Mouse (Mus musculus) spleen, adult 2 months (tissue): Measurements from ENCODE around the gene Lrrc8c. TPM values are rescaled to one million over a fixed set of nuclear protein-coding genes. Genes with fewer than 3 reads are reported as not detected.

ENCODE experiments used
- DNase-seq, 2 experiments: peaks; one replicate each; pipeline versions ENCODE4 v3.0.0 to v3.0.0-alpha.2; 2012 to 2021; ENCODE audit warnings: low spot score in 2 of 2, low read depth in 1 of 2
- H3K27ac ChIP-seq: fragments of 200-500 bp; 2 replicates; pipeline ENCODE4 v1.5.1; 2012; ENCODE audit warnings: low read length, inconsistent platforms; ENCODE audit not compliant: insufficient read depth
- H3K27me3 ChIP-seq: fragments of 200-500 bp; 2 replicates; pipeline ENCODE4 v1.6.1; 2012; ENCODE audit warnings: mild to moderate bottlenecking, moderate library complexity, low read length, inconsistent platforms; ENCODE audit not compliant: control insufficient read depth, insufficient read depth
- H3K36me3 ChIP-seq: fragments of 200-500 bp; 2 replicates; pipeline ENCODE4 v1.6.1; 2012; ENCODE audit warnings: mild to moderate bottlenecking, low read length, inconsistent platforms; ENCODE audit not compliant: control insufficient read depth, insufficient read depth
- H3K4me1 ChIP-seq: fragments of 200-500 bp; 2 replicates; pipeline ENCODE4 v1.6.1; 2011; ENCODE audit warnings: inconsistent platforms; ENCODE audit not compliant: control insufficient read depth, insufficient read depth, insufficient read length
- H3K4me3 ChIP-seq: fragments of 200-500 bp; 2 replicates; pipeline ENCODE4 v1.5.1; 2011; ENCODE audit warnings: mild to moderate bottlenecking, inconsistent platforms; ENCODE audit not compliant: insufficient read depth, insufficient read length; ENCODE audit errors: extremely low read depth
- CTCF ChIP-seq: fragments of 200-500 bp; IDR thresholded peaks from 2 replicates; pipeline ENCODE4 v1.5.1; 2011; ENCODE audit warnings: mild to moderate bottlenecking, inconsistent platforms; ENCODE audit not compliant: insufficient read depth, insufficient read length, insufficient replicate concordance; ENCODE audit errors: extremely low read depth
- POLR2A ChIP-seq: fragments of 200-500 bp; IDR thresholded peaks from 2 replicates; pipeline ENCODE4 v1.6.1; 2011; ENCODE audit warnings: low read depth, low read length, inconsistent platforms
- WGBS: fragments of 180-500 bp; shearing (Covaris S2); methylation state at CpG from one replicate; pipeline ENCODE4 v1.1.7; 2018; 5-methylcytosine and 5-hydroxymethylcytosine counted together
- polyA plus RNA-seq: library from polyadenylated mRNA; depleted of rRNA; stranded (reverse); fragments of >200 nt; gene quantifications from 2 replicates; pipeline ENCODE4 v1.2.3, GENCODE M21; 2012

Lrrc8c gene
- polyA plus RNA-seq, 1 experiment = 33.9 TPM

- H3K27me3 ChIP-seq = no peaks in the 10 kb centered on the region
- H3K4me3 ChIP-seq = no peak overlapping the region
- H3K4me1 ChIP-seq = 0 out of 2 replicates have a peak, but pooled peaks cover 2% of the 10 kb centered on the region
- H3K36me3 ChIP-seq = peaks cover 4% of the 10 kb centered on the region
- no peak overlapping the region for H3K27ac ChIP-seq
- WGBS = 89% methylated on average over 4 of the region's 4 CpGs
- TF ChIP-seq POLR2A (no peak), CTCF (no peak)
- no peak for DNase-seq
Measured at GRCm38 (mm10) chr5:105565824-105566223, 46.6 kb downstream of the Lrrc8c start.

GRCm38 (mm10) chr5:105566852-105567412, 47.7 kb downstream of the Lrrc8c start:
- Histone ChIP-seq H3K36me3 (peaks cover 4% of the 10 kb centered on the region), H3K27me3 (no peaks in the 10 kb centered on the region), H3K4me1 (0 out of 2 replicates have a peak, but pooled peaks cover 2% of the 10 kb centered on the region), H3K4me3 (no peak overlapping the region), H3K27ac (no peak overlapping the region)
- WGBS = 85% methylated on average over 7 of the region's 7 CpGs
- TF ChIP-seq CTCF (no peak), POLR2A (no peak)
- DNase-seq = no peak

- H3K27ac ChIP-seq = no peak overlapping the region
- WGBS = 73% methylated on average over 6 of the region's 6 CpGs
Measured at GRCm38 (mm10) chr5:105568043-105568747, 49.0 kb downstream of the Lrrc8c start.

GRCm38 (mm10) chr5:105569168-105569567, 50.0 kb downstream of the Lrrc8c start:
- DNase-seq = no peak
- TF ChIP-seq POLR2A (no peak), CTCF (no peak)
- Histone ChIP-seq H3K36me3 (peaks cover 4% of the 10 kb centered on the region), H3K4me1 (0 out of 2 replicates have a peak, but pooled peaks cover 2% of the 10 kb centered on the region), H3K4me3 (no peak overlapping the region), H3K27ac (no peak overlapping the region), H3K27me3 (no peaks in the 10 kb centered on the region)
- WGBS = 84% methylated on average over 2 of the region's 2 CpGs

More at GRCm38 (mm10) chr5:105568043-105568747, 49.0 kb downstream of the Lrrc8c start:
- Histone ChIP-seq H3K36me3 (peaks cover 4% of the 10 kb centered on the region), H3K4me3 (no peak overlapping the region), H3K4me1 (0 out of 2 replicates have a peak, but pooled peaks cover 2% of the 10 kb centered on the region), H3K27me3 (no peaks in the 10 kb centered on the region)
- no peak for DNase-seq
- no peak for TF ChIP-seq POLR2A
- TF ChIP-seq CTCF = no peak

- WGBS = 92% methylated on average over 5 of the region's 5 CpGs
- H3K4me1 ChIP-seq = 0 out of 2 replicates have a peak, but pooled peaks cover 2% of the 10 kb centered on the region
- no peaks in the 10 kb centered on the region for H3K27me3 ChIP-seq
- H3K4me3 ChIP-seq = no peak overlapping the region
- DNase-seq = no peak
- H3K36me3 ChIP-seq = peaks cover 2% of the 10 kb centered on the region; the same call in 1 of the 2 replicates
- TF ChIP-seq POLR2A (no peak), CTCF (no peak)
- no peak overlapping the region for H3K27ac ChIP-seq
Measured at GRCm38 (mm10) chr5:105572160-105572692, 53.0 kb downstream of the Lrrc8c start.

GRCm38 (mm10) chr5:105572876-105573275, 53.7 kb downstream of the Lrrc8c start:
- Histone ChIP-seq H3K27me3 (no peaks in the 10 kb centered on the region), H3K4me3 (no peak overlapping the region), H3K36me3 (peaks cover 2% of the 10 kb centered on the region; the same call in 1 of the 2 replicates), H3K4me1 (0 out of 2 replicates have a peak, but pooled peaks cover 2% of the 10 kb centered on the region), H3K27ac (no peak overlapping the region)
- no peak for DNase-seq
- TF ChIP-seq POLR2A (no peak), CTCF (no peak)
- WGBS = 95% methylated on average over 7 of the region's 7 CpGs
